Mouse (Mus musculus): ENCODE results near the gene Ttc38.
A peak's percentile ranks its signal among the peaks of the same experiment; 100 is the strongest.

Ttc38 gene

GRCm38 (mm10) chr15:85831954-85832590 is at the start of gene Ttc38:
TSS of gene Ttc38 (plus strand) at chr15:85832306.
- DNase-seq (ENCODE audit: low spot score), result peak; percentile 80

GRCm38 (mm10) chr15:85783146-85783545 is 49.0 kb upstream of the Ttc38 start:
- DNase-seq (ENCODE audit: low spot score), result no peak

- no peak for DNase-seq (ENCODE audit: low spot score)
These were observed 47.8 kb upstream of the Ttc38 start for GRCm38 (mm10) chr15:85784341-85784740.

GRCm38 (mm10) chr15:85786711-85787110 is 45.4 kb upstream of the Ttc38 start:
- no peak for DNase-seq (ENCODE audit: low spot score)

- DNase-seq (ENCODE audit: low spot score), result no peak
These were observed 44.6 kb upstream of the Ttc38 start for GRCm38 (mm10) chr15:85787482-85787881.

- DNase-seq (ENCODE audit: low spot score), result no peak
These were observed 44.1 kb upstream of the Ttc38 start for GRCm38 (mm10) chr15:85788051-85788450.

- no peak for DNase-seq (ENCODE audit: low spot score)
These were observed 43.5 kb upstream of the Ttc38 start for GRCm38 (mm10) chr15:85788633-85789032.

GRCm38 (mm10) chr15:85791449-85791848 is 40.7 kb upstream of the Ttc38 start:
- no peak for DNase-seq (ENCODE audit: low spot score)

GRCm38 (mm10) chr15:85792819-85793218 is 39.3 kb upstream of the Ttc38 start:
- no peak for DNase-seq (ENCODE audit: low spot score)

GRCm38 (mm10) chr15:85795516-85795915 is 36.6 kb upstream of the Ttc38 start:
- no peak for DNase-seq (ENCODE audit: low spot score)

- DNase-seq (ENCODE audit: low spot score), result no peak
These were observed 33.4 kb upstream of the Ttc38 start for GRCm38 (mm10) chr15:85798676-85799075.

GRCm38 (mm10) chr15:85802931-85803330 is 29.2 kb upstream of the Ttc38 start:
- no peak for DNase-seq (ENCODE audit: low spot score)

- DNase-seq (ENCODE audit: low spot score), result no peak
These were observed 25.2 kb upstream of the Ttc38 start for GRCm38 (mm10) chr15:85806886-85807285.

GRCm38 (mm10) chr15:85807404-85807803 is 24.7 kb upstream of the Ttc38 start:
- no peak for DNase-seq (ENCODE audit: low spot score)

GRCm38 (mm10) chr15:85808031-85808430 is 24.1 kb upstream of the Ttc38 start:
- no peak for DNase-seq (ENCODE audit: low spot score)

- DNase-seq (ENCODE audit: low spot score), result no peak
These were observed 23.7 kb upstream of the Ttc38 start for GRCm38 (mm10) chr15:85808434-85808833.

- DNase-seq (ENCODE audit: low spot score), result no peak
These were observed 23.0 kb upstream of the Ttc38 start for GRCm38 (mm10) chr15:85809091-85809490.

GRCm38 (mm10) chr15:85810462-85810805 is 21.7 kb upstream of the Ttc38 start:
- DNase-seq (ENCODE audit: low spot score), result no peak

GRCm38 (mm10) chr15:85810806-85811521 is 21.1 kb upstream of the Ttc38 start:
- DNase-seq (ENCODE audit: low spot score), result peak; percentile 53

GRCm38 (mm10) chr15:85811535-85812277 is 20.4 kb upstream of the Ttc38 start, which contains the start of gene Cdpf1:
TSS of gene Cdpf1 (minus strand) at chr15:85811697.
- peak; percentile 100 for DNase-seq (ENCODE audit: low spot score)

GRCm38 (mm10) chr15:85813428-85813827 is 18.7 kb upstream of the Ttc38 start:
- no peak for DNase-seq (ENCODE audit: low spot score)

- DNase-seq (ENCODE audit: low spot score), result peak; percentile 46
These were observed 10.7 kb upstream of the Ttc38 start, which contains the start of gene Pkdrej for GRCm38 (mm10) chr15:85821203-85822010. TSS of gene Pkdrej (minus strand) at chr15:85821734.

Measured in retina, embryonic 14.5 days (tissue).